Mouse (Mus musculus): ENCODE measurements around the gene Acap1.
"Not testable (repeated sequence)": the region's sequence is repeated elsewhere in the genome, so short reads cannot be mapped to it uniquely, and the experiment has no call there.

Acap1 gene

DNA sequence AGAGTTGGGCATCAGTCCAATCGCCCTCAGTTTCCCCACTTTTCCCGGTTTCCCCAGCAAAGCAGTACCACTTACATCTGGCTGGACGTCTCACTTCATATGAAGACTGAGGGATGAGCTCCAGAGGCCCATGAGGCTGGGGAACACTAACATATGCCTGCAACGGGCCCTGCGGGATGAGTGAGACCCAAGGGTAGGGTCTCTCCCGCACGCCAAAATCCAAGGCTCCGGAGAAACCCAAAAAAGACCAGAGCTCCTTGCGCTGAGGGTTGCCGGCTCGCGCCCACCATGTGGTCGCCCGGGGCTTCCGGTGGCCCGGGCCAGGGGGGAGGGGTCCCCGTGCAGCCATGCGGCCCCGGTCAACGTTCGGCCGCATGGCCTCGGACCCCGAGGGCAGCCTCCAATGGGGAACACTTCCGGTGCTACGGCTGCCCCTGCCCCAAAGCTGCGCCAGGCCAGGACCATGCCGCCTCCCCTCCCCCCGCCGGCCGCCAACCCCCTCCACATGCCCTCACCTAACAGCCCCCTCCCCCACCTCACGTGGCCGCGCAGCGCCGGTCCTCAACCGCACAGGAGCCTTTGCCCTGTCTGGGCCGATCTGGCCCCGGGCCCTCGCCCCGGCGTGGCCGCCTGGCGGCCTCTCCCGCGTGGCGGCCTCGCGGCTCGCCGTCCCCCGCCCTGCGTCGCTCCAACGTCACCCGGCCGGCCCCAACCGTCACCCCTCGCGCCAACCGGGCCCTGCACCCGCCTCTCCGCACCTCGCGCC lies 25.1 kb upstream of the Acap1 start:
- DNase-seq = peak; percentile 45

DNA sequence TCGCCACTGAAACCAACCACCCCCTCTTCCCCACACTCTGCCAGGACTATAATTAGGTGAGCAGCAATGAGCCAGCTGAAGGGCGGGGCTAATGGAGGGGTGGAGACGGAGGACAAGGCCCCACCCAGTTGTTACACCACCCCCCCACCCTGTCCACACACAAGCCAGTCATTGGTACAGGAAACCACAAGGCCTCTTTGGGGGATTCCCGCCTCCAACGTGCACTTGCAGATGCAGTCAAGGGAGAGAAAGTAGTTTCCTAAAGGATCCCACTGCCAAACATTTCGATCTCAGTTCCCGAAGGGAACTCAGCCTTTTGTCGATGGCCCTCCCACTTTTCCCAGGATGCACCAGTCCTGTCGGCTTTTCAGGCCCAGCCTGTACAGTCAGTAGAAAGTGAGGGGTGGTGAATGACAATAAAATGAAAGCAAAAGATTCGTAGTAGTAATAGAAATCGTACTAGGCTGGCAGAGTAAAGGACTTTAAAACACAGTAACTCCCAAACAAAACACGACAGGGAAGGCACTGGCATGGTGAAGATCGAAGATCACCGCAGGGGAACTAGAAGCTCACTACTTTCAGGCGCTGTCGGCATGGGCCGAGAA lies 24.4 kb upstream of the Acap1 start:
- peak; percentile 65 for DNase-seq

DNA sequence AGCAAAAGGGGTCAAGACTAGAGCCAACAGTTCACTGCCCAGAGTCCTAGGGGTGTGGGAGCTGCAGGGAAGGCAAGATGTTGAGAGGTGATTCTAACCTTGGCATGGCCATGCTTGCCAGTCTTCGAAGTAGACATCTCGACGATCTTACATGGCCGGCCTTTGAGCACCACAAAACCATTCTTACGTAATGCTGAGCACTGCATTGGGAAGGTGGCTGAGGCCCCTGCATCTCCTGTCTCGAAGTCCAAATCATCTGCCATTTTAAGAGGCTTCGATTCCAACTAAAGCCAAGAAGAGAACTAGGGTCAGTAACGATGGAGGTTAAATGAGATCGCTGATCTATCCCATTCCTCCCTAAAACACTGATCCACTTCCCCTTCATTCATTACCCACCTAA lies 23.7 kb upstream of the Acap1 start:
- no peak for DNase-seq

DNA sequence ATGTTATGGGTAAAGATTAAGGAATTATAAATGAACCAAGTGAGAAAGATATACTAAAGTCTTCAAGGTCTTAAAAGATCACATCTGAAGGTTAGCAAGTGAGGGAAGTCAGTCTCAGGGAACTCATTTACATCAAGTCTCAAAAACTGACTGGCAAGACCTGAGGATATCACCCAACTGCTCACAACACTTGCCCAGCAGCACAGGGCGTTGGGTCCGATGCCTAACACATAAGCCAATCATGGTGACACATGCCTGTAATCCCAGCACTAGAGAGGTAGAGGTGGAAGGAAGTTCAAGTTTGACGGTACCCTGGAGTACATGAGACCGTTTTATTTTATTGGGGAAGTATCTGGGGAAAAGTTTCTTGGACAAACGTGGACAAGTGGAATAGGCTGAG lies 22.8 kb upstream of the Acap1 start:
- DNase-seq = no peak

DNA sequence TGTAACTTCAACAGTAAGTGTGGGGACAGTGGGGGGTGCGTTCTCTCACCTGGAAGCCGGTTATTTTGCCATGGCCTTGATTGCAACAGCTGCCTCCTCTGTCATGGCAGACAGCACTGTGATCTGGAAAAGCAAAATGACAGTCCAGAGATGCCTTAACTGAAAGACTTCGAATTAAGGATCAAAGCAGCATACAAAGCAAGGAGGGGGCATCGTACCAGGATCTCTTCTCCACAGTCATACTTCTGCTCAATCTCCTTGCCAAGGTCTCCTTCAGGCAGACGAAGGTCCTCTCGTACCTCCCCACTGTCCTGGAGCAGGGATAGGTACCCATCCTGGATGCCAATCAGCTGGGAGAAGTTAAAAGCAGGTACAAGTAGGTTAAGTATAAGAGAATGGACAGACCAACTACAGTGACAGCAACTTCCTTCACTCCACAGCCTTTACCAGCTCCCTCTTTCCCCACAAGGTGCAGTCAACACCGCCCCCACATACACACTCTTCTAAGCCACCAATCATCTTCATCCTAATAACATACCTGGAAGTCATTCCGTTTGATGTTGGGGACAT lies 22.1 kb upstream of the Acap1 start:
- no peak for DNase-seq

DNA sequence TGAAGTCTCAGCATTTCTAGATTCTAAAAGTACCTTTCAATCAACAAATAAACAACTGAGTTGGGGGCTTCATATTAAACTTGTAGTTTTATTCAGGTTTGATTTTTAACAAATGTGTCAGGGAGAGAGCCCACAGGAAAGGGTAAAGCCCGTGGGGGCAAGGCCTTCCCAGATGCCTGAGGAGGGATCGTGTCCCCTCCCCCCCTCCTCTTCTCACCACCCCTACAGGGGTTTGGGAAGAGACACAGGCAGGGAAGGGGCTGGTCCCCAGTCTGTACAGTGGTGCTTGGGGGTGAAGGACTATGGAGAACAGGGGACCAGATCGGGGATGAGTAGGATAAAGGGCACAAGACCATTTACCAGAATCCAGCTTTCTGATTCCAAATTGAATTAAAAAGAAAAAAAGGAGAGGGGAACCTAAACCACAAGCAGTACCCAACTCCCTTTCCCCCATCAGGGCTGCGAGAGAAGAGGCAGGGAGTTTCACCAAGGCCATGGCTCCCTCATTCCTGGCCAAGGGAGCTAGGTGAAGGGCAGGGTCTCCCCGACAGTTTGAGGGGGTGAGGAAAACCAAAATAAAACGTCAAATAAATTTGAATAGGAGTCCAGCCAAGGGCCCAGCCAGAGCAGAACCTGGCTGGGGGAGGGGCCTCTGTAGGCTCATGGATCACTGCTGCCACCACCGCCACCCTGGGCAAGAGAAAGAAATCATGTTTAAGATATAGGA lies 21.5 kb upstream of the Acap1 start:
- not testable (repeated sequence) for DNase-seq

DNA sequence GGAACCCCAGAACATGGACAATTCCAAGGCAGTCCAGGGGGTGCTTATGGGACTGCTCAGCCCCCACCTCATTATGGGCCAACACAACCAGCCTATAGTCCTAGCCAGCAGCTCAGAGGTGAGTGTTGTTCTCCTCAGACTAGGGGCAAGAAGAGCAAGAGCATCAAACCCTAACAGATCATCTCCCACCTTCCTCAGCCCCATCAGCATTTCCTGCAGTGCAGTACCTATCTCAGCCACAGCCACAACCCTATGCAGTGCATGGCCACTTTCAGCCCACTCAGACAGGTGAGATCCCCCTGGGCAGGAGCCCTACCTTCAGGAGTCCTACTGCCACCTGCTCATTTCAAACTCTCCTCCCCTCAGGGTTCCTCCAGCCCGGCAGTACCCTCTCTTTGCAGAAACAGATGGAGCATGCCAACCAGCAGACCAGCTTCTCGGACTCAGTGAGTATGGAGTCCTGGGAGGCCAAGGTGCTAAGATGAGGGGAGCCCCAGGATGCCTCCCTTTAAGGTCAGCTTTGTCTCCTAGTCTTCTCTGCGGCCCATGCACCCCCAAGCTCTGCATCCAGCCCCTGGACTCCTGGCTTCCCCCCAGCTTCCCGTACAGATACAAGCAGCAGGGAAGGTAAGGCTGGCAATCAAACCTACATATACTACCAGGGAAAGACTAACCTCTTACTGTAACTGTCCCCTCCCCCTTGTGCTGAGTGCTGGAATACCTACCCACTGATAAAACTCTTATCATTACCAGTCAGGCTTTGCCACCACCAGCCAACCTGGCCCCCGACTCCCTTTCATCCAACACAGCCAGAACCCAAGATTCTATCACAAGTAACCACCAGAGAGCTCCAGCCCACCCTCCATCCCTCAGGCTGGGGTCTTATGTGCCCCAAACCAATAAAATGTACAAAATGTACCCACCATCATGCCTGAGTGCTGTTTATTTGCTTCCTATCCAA lies 20.6 kb upstream of the Acap1 start:
- no peak for DNase-seq

DNA sequence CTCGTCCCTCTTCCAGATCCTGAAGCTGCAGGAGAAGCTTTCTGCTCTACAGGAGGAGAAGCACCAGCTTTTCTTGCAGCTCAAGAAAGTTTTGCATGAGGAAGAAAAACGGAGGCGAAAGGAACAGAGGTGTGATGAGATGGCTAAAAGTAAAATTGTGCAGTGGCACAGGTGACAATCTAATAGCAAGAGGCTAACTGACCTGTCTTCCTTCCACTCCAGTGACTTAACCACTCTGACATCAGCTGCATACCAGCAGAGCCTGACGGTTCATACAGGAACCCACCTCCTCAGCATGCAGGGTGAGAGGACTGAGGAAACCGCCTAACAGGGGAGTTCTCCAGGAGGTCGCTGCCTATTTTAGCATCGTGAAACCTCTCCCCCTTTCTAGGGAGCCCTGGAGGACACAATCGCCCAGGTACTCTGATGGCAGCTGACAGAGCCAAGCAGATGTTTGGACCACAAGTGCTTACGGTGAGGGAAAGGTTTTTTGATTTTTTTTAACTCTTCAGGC lies 19.6 kb upstream of the Acap1 start:
- DNase-seq = no peak

DNA sequence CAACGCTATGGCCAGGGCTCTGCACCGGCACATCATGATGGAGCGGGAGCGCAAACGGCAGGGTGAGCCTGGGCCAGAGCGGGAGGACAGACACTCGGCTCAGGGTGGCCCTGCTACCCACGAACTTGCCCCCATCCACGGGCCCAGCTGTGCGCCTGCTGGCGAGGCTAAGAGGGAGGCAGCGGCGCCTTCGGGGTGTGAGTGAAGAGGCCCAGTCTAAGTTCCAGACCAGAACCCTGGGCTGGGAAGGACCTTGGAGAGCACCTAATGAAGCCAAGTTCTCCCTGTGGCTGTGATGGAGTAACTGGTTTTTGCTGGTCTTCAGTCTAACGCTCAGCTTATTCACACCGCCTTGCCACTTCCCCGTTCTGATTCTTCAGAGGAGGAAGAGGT lies 19.0 kb upstream of the Acap1 start:
- DNase-seq = no peak

DNA sequence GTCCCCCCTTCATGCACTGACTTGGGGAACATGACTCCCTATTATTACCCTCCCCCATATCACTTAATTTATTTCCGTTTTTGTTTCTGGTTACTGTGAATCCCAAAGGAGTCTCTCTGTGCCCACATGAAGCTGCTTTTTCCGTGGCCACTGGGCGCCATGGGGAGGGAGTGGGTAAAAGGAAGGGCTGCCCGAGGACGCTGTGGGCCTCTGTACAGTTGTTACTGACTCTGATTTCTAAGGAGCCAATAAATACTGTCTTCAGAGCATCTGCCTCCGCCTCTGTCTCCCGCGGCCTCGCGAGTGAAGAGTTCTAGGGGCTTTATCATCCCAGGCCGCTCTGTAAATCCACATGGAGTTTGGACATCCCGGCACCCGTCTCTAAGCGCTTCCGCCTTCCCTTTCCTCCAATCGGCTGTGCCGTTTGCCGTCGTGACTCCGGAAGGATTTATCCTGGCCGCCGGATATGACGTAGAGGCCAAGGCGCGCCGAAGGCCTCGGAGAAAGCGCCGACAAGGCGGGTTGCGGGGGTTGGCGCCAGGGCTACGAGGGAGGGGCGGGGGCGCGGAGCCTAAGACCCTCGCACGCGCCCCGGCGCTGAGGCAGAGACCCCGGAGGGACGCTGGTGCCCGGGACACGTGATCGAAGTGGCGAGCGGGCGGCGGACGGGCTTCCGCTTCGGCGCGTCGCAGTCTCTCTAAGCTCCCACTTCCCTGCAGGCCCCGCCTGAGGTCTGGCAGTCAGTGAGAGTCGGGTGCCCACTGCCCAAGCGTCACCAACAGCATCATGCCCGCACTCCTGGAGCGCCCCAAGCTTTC lies 18.4 kb upstream of the Acap1 start, which contains the start of gene Gps2:
Gene Gps2 (plus strand): TSS at position 335 of the 818 bp plus-strand sequence.
- DNase-seq = peak; percentile 90

DNA sequence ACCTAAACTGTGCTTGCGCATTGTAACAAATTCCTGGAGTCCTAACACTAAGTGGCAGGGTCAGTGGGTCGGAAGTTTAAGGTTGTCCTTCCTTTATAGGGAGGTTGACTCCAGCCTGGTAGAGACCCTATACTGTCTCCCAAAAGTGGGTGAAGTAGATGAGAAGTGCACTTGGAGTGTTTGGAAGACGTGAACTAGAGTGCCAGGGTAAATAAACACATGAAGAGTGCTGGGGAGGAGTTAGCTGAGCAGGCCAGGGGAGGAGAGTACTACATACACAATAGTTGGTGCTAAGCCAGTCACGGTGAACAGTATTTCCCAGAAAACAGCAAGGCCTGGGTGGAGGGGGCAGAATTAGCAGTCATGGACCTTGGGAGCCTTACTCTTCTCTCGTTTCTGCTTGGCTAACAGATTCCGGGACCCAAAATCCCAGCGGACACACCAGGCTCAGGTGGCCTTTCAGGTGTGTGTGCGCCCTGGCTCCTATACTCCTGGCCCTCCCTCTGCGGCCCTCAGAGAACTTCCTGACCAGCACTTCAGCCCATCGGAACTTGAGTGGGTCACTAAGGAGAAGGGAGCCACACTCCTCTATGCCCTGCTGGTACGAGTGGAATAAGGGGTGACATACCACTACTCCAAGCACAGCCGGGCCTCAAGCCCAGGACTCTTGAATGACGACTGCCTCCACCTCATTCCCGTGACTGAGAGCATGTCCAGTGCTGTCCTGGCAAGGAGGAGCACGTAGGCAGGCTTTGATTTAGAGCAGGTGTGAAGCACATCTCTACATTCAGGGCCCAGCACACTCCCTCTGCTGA lies 17.6 kb upstream of the Acap1 start:
- DNase-seq = no peak

DNA sequence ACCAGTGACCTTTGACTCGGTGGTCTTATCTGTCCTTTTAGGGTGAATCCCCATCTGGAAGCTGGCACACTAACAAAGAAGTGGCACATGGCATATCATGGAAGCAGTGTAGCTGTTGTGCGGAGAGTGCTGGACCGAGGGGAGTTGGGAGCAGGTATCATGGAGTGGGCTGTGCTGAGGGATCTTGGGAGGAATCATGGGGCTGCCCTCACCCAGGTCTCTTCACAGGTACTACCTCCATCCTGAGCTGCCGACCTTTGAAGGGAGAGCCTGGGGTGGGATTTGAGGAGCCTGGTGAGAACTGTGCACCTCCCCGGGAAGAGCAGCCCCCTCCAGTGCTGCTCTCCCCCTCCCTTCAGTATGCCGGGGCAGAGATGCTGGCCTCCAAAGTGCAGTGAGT lies 16.4 kb upstream of the Acap1 start:
- no peak for DNase-seq

DNA sequence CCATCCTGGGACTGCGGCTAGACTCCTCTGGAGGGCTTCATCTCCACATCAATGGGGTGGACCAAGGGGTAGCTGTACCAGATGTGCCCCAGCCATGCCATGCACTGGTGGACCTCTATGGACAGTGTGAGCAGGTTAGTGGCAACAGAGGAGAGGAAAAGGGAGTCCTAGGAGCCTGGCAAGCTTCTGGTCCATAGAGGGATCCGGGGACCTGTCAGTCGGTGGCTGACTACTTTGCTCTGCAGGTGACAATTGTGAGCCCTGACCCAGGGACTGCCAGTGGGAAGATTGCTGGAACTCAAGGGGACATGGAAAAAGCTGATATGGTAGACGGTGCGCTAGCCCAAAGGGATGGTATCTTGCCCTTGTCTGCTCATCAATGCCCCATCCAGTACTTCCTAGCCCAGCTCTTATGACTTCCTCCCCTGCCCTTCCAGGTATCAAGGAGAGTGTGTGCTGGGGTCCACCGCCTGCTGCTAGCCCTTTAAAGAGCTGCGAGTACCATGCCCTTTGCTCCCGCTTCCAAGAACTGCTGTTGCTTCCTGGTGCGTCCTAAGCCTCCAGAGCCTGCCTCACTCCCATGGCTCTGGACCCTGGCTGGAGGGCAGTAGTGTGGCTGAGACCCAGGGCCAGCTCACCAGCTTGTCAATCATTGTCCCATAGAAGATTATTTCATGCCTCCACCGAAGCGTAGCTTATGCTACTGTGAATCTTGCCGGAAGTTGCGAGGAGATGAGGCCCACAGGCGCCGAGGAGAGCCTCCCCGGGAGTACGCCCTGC lies 15.6 kb upstream of the Acap1 start:
- DNase-seq = no peak

DNA sequence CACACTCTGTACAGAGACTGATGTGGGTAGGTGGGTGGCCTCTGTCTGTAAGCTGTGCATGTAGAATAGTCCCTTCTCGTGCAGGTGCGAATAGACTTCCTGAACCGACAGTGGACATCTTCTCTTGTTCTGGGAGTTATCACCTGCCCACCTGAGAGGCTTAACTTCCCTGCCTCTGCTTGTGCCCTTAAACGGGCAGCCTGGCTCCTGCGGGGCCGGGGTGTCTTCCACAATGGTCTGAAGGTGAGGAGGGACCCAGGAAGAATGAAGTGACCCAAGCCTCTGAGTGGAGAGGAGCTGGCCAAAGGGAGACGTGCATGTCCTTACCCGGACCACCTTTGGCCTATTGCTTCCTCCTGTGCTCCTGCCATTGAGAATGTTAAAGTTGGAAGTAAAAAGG lies 14.8 kb upstream of the Acap1 start:
- no peak for DNase-seq

DNA sequence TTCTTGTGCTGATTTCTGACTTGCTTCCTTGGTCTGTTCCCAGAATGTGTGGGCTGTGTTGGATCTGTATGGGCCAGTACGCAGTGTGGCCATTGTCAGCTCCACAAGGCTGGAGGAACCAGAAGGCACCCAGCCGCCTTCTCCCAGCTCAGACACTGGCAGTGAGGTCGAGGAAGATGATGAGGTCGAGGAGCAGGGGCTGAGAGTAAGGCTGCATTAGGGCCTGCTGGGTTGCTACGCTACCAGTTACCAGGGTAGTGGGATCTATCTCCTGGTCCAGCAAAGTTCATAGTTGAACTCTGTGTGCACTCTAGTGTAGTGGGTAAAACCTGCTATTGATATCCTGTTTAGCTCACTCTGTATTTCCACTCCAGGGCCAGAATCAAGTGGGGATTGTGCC lies 13.8 kb upstream of the Acap1 start:
- DNase-seq = no peak

DNA sequence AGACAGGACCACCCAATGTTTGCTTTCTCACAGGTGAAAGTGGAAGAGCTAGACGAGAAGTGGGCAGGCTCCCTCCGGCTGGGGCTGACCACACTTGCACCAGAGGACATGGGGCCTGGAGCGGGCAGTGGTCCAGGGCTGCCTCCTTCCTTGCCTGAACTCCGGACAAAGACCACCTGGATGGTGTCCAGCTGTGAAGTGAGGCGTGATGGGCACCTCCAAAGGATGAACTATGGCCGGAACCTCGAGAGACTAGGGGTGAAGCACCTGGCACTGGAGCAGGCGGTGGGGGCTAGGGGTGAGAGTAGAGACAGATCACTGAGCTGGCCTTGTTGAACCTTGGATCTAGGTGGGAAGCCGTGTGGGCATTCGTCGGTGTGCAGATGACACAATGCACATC lies 13.3 kb upstream of the Acap1 start:
- DNase-seq = no peak

DNA sequence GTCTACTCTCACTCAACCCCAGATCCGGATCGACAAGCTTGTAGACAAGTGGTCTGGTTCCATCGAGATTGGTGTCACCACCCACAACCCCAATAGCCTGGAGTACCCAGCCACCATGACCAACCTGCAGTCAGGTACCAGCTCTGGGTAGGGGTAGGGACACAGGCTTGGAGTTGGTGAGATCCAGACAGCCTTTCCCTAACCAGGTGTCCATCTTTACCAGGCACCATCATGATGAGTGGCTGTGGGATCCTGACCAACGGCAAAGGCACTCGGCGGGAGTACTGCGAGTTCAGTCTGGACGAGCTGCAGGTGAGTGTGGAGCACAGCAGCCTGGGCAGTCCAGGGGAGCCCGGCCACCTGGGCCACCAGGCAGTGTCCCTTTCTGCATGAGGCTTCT lies 9.0 kb upstream of the Acap1 start:
- no peak for DNase-seq

DNA sequence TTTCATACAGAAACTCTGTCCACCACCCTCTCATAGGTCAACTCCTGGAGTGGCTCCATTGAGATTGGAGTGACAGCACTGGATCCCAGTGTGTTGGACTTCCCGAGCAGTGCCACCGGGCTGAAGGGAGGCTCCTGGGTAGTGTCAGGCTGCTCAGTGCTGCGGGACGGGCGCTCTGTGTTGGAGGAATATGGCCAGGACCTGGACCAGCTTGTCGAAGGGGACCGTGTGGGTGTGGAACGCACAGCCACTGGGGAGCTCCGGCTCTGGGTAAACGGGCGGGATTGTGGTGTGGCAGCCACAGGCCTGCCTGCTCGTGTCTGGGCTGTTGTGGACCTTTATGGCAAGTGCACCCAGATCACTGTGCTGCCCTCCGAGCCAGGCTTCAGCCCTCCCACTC lies 7.6 kb upstream of the Acap1 start:
- no peak for DNase-seq

DNA sequence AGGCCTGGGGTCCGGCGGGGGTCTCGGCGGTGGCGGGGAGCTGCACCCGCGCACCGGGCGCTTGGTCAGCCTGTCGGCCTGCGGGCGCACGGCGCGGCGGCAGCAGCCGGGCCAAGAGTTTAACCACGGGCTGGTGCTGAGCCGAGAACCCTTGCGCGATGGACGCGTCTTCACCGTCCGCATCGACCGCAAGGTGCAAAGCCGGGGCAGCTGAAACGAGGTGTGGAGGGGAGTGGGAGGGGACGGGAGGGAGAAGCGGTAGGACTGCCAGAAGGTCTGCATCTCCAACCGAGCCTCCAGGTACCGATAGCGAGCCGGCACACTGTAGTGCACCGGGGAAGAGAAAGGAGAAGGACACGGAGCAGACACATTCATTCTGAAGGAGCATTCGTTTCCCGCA lies 6.7 kb upstream of the Acap1 start:
- no peak for DNase-seq

DNA sequence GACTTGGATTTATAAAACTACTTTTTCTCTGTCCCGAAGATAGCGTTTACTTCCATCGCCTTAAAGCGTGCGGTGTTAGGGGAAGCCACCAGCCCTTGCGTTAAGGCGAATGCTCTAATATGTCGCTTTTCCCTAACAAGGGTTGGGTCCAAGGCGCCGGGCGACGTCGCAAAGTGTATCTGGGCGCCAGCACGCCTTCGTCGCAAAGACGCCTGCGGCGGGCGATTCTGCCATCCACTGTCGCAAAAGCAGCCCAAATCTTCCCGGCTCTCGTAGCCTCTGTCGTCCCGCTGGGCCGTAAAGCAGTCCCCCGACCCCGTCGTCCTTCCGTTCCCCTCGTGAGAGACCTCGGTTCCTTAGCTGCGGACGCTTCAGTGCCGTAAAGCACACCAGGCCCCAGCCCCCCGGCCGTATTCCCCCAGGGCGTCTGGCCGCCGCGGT lies 6.1 kb upstream of the Acap1 start:
- peak; percentile 93 for DNase-seq

All from thymus, postnatal 25 days (tissue).